Mouse (Mus musculus): Measurements from ENCODE around the gene Flt3l. TPM values are rescaled to one million over a fixed set of nuclear protein-coding genes. Genes with fewer than 3 reads are reported as not detected.

The Flt3l gene
- polyA plus RNA-seq, 1 experiment from 2014 or later: 0.85 TPM

DNA sequence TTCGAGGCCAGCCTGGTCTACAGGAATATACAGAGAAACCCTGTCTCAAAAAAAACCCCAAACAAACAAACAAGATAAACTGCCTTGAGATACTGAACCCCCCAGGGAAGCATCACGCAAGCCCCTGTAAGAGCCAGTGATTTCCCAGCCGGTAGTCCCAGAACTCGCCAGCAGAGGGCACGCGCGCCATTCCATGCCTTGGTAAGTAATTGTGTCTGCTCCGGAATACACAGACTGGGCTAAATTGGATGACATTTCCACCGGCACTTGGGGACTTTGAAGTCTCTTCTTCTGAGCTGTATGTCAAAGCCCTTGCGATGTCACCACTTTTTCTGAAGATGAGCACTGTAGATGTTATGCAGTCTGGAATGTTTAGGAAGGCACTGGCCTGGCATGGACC lies 56.4 kb downstream of the Flt3l start:
- no peaks in the 10 kb centered on the region for H3K9me3 ChIP-seq
- no peaks in the 10 kb centered on the region for H3K27me3 ChIP-seq (ENCODE audit: insufficient read depth, poor library complexity, severe bottlenecking)
- H3K4me3 ChIP-seq: no peak overlapping the region
- DNase-seq (ENCODE audit: low spot score): peak; percentile 90
- peaks cover 57% of the 10 kb centered on the region for H3K36me3 ChIP-seq
- H3K27ac ChIP-seq: no peak overlapping the region
- peaks cover 12% of the 10 kb centered on the region; the same call in 1 of the 2 replicates for H3K4me1 ChIP-seq (replicated peaks)
- WGBS: 1% methylated on average over 10 of the region's 10 CpGs

MicroRNA genes within 50 kb of the gene (microRNA counts, 519-probe panel; counts per million panel counts)
- 1,255 counts per million, percentile 77 among the panel's probes with 10 or more counts for microRNA mmu-miR-150

Other genes starting within 250 kb of the Flt3l start
- 187 and 223 TPM in 2 replicates for gene Med25, start 243.7 kb downstream of the Flt3l start, polyA plus RNA-seq (2016; fragmentation: Nextera tagmentation; extraction: Ambion mirVana)
- 24.4 and 28.4 TPM in 2 replicates for gene Fuz, start 240.4 kb downstream of the Flt3l start, polyA plus RNA-seq (2016; fragmentation: Nextera tagmentation; extraction: Ambion mirVana)
- gene Ap2a1, start 206.9 kb downstream of the Flt3l start, polyA plus RNA-seq (2016; fragmentation: Nextera tagmentation; extraction: Ambion mirVana): 80.7 and 93.1 TPM in 2 replicates
- gene Tsks, start 193.2 kb downstream of the Flt3l start, polyA plus RNA-seq (2016; fragmentation: Nextera tagmentation; extraction: Ambion mirVana): 0.08 TPM in 1 of 2 replicates, not detected in the other
- gene Cpt1c, start 161.6 kb downstream of the Flt3l start, polyA plus RNA-seq (2016; fragmentation: Nextera tagmentation; extraction: Ambion mirVana): 22.4 and 26.8 TPM in 2 replicates
- gene Prmt1, start 149.9 kb downstream of the Flt3l start, polyA plus RNA-seq (2016; fragmentation: Nextera tagmentation; extraction: Ambion mirVana): 843 and 861 TPM in 2 replicates
- 76.7 and 78.1 TPM in 2 replicates for gene Irf3, start 138.8 kb downstream of the Flt3l start, polyA plus RNA-seq (2016; fragmentation: Nextera tagmentation; extraction: Ambion mirVana)
- 69.6 and 73.9 TPM in 2 replicates for gene Bcl2l12, start 137.7 kb downstream of the Flt3l start, polyA plus RNA-seq (2016; fragmentation: Nextera tagmentation; extraction: Ambion mirVana)
- 44.0 and 49.9 TPM in 2 replicates for gene Scaf1, start 120.1 kb downstream of the Flt3l start, polyA plus RNA-seq (2016; fragmentation: Nextera tagmentation; extraction: Ambion mirVana)
- 24.4 and 24.8 TPM in 2 replicates for gene Rras, start 118.5 kb downstream of the Flt3l start, polyA plus RNA-seq (2016; fragmentation: Nextera tagmentation; extraction: Ambion mirVana)
- 11.9 and 13.4 TPM in 2 replicates for gene Prr12, start 83.6 kb downstream of the Flt3l start, polyA plus RNA-seq (2016; fragmentation: Nextera tagmentation; extraction: Ambion mirVana)
- gene Nosip, start 74.0 kb downstream of the Flt3l start, polyA plus RNA-seq (2016; fragmentation: Nextera tagmentation; extraction: Ambion mirVana): 67.8 and 70.7 TPM in 2 replicates
- gene Prrg2, start 73.8 kb downstream of the Flt3l start, polyA plus RNA-seq (2016; fragmentation: Nextera tagmentation; extraction: Ambion mirVana): 16.9 and 18.6 TPM in 2 replicates
- gene Rcn3, start 44.2 kb downstream of the Flt3l start, polyA plus RNA-seq (2016; fragmentation: Nextera tagmentation; extraction: Ambion mirVana): 127 and 135 TPM in 2 replicates
- 9.9 and 13.1 TPM in 2 replicates for gene Fcgrt, start 32.6 kb downstream of the Flt3l start, polyA plus RNA-seq (2016; fragmentation: Nextera tagmentation; extraction: Ambion mirVana)
- gene Rps11, start 12.0 kb downstream of the Flt3l start, polyA plus RNA-seq (2016; fragmentation: Nextera tagmentation; extraction: Ambion mirVana): 1,526 and 1,700 TPM in 2 replicates
- 1,174 and 1,234 TPM in 2 replicates for gene Rpl13a, start 7.7 kb downstream of the Flt3l start, polyA plus RNA-seq (2016; fragmentation: Nextera tagmentation; extraction: Ambion mirVana)
- gene Gm45713, start 201 bp downstream of the Flt3l start, polyA plus RNA-seq (2016; fragmentation: Nextera tagmentation; extraction: Ambion mirVana): 0.13 and 0.15 TPM in 2 replicates
- gene Pih1d1, start 17.9 kb upstream of the Flt3l start, polyA plus RNA-seq (2016; fragmentation: Nextera tagmentation; extraction: Ambion mirVana): 101 and 116 TPM in 2 replicates
- gene Aldh16a1, start 18.2 kb upstream of the Flt3l start, polyA plus RNA-seq (2016; fragmentation: Nextera tagmentation; extraction: Ambion mirVana): 54.5 and 55.3 TPM in 2 replicates
- 0.71 and 1.2 TPM in 2 replicates for gene Slc17a7, start 27.5 kb upstream of the Flt3l start, polyA plus RNA-seq (2016; fragmentation: Nextera tagmentation; extraction: Ambion mirVana)
- not detected in 2 replicates for gene Gfy, start 43.1 kb upstream of the Flt3l start, polyA plus RNA-seq (2016; fragmentation: Nextera tagmentation; extraction: Ambion mirVana)
- gene Pth2, start 44.6 kb upstream of the Flt3l start, polyA plus RNA-seq (2016; fragmentation: Nextera tagmentation; extraction: Ambion mirVana): not detected in 2 replicates
- gene Ccdc155, start 68.5 kb upstream of the Flt3l start, polyA plus RNA-seq (2016; fragmentation: Nextera tagmentation; extraction: Ambion mirVana): 0.64 and 0.80 TPM in 2 replicates
- gene Dkkl1, start 75.7 kb upstream of the Flt3l start, polyA plus RNA-seq (2016; fragmentation: Nextera tagmentation; extraction: Ambion mirVana): 1.8 and 2.1 TPM in 2 replicates
- 324 and 370 TPM in 2 replicates for gene Tead2, start 79.3 kb upstream of the Flt3l start, polyA plus RNA-seq (2016; fragmentation: Nextera tagmentation; extraction: Ambion mirVana)
- 1.0 and 1.1 TPM in 2 replicates for gene Cd37, start 102.7 kb upstream of the Flt3l start, polyA plus RNA-seq (2016; fragmentation: Nextera tagmentation; extraction: Ambion mirVana)
- gene Slc6a16, start 104.7 kb upstream of the Flt3l start, polyA plus RNA-seq (2016; fragmentation: Nextera tagmentation; extraction: Ambion mirVana): 0.26 TPM in 1 of 2 replicates, not detected in the other
- not detected in 2 replicates for gene Slc6a21, start 141.1 kb upstream of the Flt3l start, polyA plus RNA-seq (2016; fragmentation: Nextera tagmentation; extraction: Ambion mirVana)
- 10.5 and 12.5 TPM in 2 replicates for gene Trpm4, start 197.3 kb upstream of the Flt3l start, polyA plus RNA-seq (2016; fragmentation: Nextera tagmentation; extraction: Ambion mirVana)
- gene Hrc, start 198.9 kb upstream of the Flt3l start, polyA plus RNA-seq (2016; fragmentation: Nextera tagmentation; extraction: Ambion mirVana): 0.36 and 0.42 TPM in 2 replicates
- 8.4 and 12.9 TPM in 2 replicates for gene Ppfia3, start 230.6 kb upstream of the Flt3l start, polyA plus RNA-seq (2016; fragmentation: Nextera tagmentation; extraction: Ambion mirVana)
- gene Lin7b, start 234.2 kb upstream of the Flt3l start, polyA plus RNA-seq (2016; fragmentation: Nextera tagmentation; extraction: Ambion mirVana): 0.89 and 1.5 TPM in 2 replicates